13 mouse cellular contexts compared by ENCODE assay signal in genomic region chr10:93666996-93667395, GRCm38 (mm10). TPM values are rescaled to one million over a fixed set of nuclear protein-coding genes. Genes with fewer than 3 reads are reported as not detected.
DNase-seq lines count a peak whose midpoint lies in the region; ATAC-seq and TF ChIP-seq lines count a peak whose summit lies in the region.
"Had no signal": no experiment of that assay in that cellular context is flagged by ENCODE, and none has a peak within 500 bp of the region (broad histone marks: within the 10 kb centered on the region; RNA-seq: fewer than 3 reads in every experiment).

No protein-coding gene starts in this region.

- H3K4me1 ChIP-seq in heart, postnatal 0 days (ENCODE audit: control insufficient read depth, insufficient read depth), result peaks cover 25% of the 10 kb centered on the region
- no peaks in the 10 kb centered on the region for H3K4me1 ChIP-seq in heart, embryonic 10.5 days
- no peaks in the 10 kb centered on the region for H3K4me1 ChIP-seq in lung, postnatal 0 days (ENCODE audit: insufficient read depth, low read depth, low read length)
- H3K4me1 ChIP-seq: limb, embryonic 15.5 days; midbrain, embryonic 12.5 days had no signal

- no peak overlapping the region for H3K9ac ChIP-seq in heart, postnatal 0 days (replicated peaks; ENCODE audit: low read depth, low read length)
- no peak overlapping the region for H3K9ac ChIP-seq in lung, postnatal 0 days (replicated peaks; ENCODE audit: low read depth)
- H3K9ac ChIP-seq: limb, embryonic 15.5 days; midbrain, embryonic 12.5 days had no signal

- WGBS in heart, postnatal 0 days, result 43% methylated on average over 3 of the region's 3 CpGs
- 52% methylated on average over 3 of the region's 3 CpGs for WGBS in heart, embryonic 10.5 days
- WGBS in lung, postnatal 0 days, result 45% methylated on average over 3 of the region's 3 CpGs

- H3K4me2 ChIP-seq in heart, postnatal 0 days (ENCODE audit: low read depth, low read length), result no peak overlapping the region
- H3K4me2 ChIP-seq in lung, postnatal 0 days (replicated peaks; ENCODE audit: low read depth, low read length), result no peak overlapping the region
- H3K4me2 ChIP-seq: limb, embryonic 15.5 days; midbrain, embryonic 12.5 days had no signal

- H3K27me3 ChIP-seq in heart, postnatal 0 days (ENCODE audit: control insufficient read depth, insufficient read depth, low read length), result no peaks in the 10 kb centered on the region
- H3K27me3 ChIP-seq in heart, embryonic 10.5 days (ENCODE audit: insufficient read depth, poor library complexity, severe bottlenecking), result no peaks in the 10 kb centered on the region
- H3K27me3 ChIP-seq in lung, postnatal 0 days (replicated peaks; ENCODE audit: insufficient read depth, low read length), result no peaks in the 10 kb centered on the region
- H3K27me3 ChIP-seq: limb, embryonic 15.5 days; midbrain, embryonic 12.5 days had no signal

- TF ChIP-seq CTCF in heart, postnatal 0 days (IDR thresholded peaks at IDR 0.05; ENCODE audit: low read depth), result no peak
- no peak for TF ChIP-seq CTCF in lung, postnatal 0 days (IDR thresholded peaks at IDR 0.05)

- no peak overlapping the region for H3K4me3 ChIP-seq in heart, postnatal 0 days (ENCODE audit: low read depth, low read length)
- no peak overlapping the region for H3K4me3 ChIP-seq in heart, embryonic 10.5 days
- H3K4me3 ChIP-seq in lung, postnatal 0 days (ENCODE audit: low read depth, low read length), result no peak overlapping the region
- H3K4me3 ChIP-seq: limb, embryonic 15.5 days; midbrain, embryonic 12.5 days had no signal

- TF ChIP-seq EP300 in heart, postnatal 0 days (IDR thresholded peaks at IDR 0.05; ENCODE audit: low read depth), result no peak
- no peak for TF ChIP-seq EP300 in lung, postnatal 0 days (IDR thresholded peaks at IDR 0.05)

- no peaks in the 10 kb centered on the region for H3K36me3 ChIP-seq in heart, postnatal 0 days (replicated peaks; ENCODE audit: control insufficient read depth, insufficient read depth, low read length)
- no peaks in the 10 kb centered on the region for H3K36me3 ChIP-seq in heart, embryonic 10.5 days
- no peaks in the 10 kb centered on the region for H3K36me3 ChIP-seq in lung, postnatal 0 days (ENCODE audit: insufficient read depth, low read length)
- H3K36me3 ChIP-seq: limb, embryonic 15.5 days; midbrain, embryonic 12.5 days had no signal

- H3K27ac ChIP-seq in heart, postnatal 0 days (ENCODE audit: low read depth), result 0 out of 2 replicates have a peak overlapping the region, but pooled peaks have one; percentile 21
- no peak overlapping the region for H3K27ac ChIP-seq in heart, embryonic 10.5 days
- no peak overlapping the region for H3K27ac ChIP-seq in lung, postnatal 0 days (ENCODE audit: low read length)
- H3K27ac ChIP-seq: limb, embryonic 15.5 days; midbrain, embryonic 12.5 days had no signal

- no peak for DNase-seq in heart, postnatal 0 days (ENCODE audit: low spot score)
- no peak for DNase-seq in heart, embryonic 10.5 days (ENCODE audit: low spot score)
- DNase-seq in lung, postnatal 0 days (ENCODE audit: low spot score), result peak; percentile 41
- DNase-seq in lung, postnatal 10 days, result no peak
- DNase-seq in c-Kit-positive CD71-positive TER-119-positive erythroid progenitor cells, embryonic 14.5 days (ENCODE audit: low spot score), result no peak
- DNase-seq in right cerebral cortex, postnatal 14 days, result no peak
- DNase-seq: lung, postnatal 4 days; right cerebral cortex, adult 18-20 months had no signal

- ATAC-seq in heart, postnatal 0 days (ENCODE audit: insufficient read depth, low read depth), result no peak
- ATAC-seq in lung, postnatal 0 days, result no peak
- ATAC-seq in erythroid progenitor cell, adult 5-6 weeks (replicated peaks; ENCODE audit: low FRiP score, poor library complexity, severe bottlenecking), result peak; percentile 28
- ATAC-seq in megakaryocyte progenitor cell, adult 5-6 weeks (replicated peaks; ENCODE audit: poor library complexity), result 0 out of 2 replicates have a peak, but pooled peaks have one; percentile 8
- ATAC-seq: forebrain, embryonic 14.5 days had no signal

- no peaks in the 10 kb centered on the region for H3K9me3 ChIP-seq in heart, postnatal 0 days (replicated peaks; ENCODE audit: control insufficient read depth, low read length)
- no peaks in the 10 kb centered on the region for H3K9me3 ChIP-seq in heart, embryonic 10.5 days
- H3K9me3 ChIP-seq in lung, postnatal 0 days (ENCODE audit: low read length), result no peaks in the 10 kb centered on the region
- H3K9me3 ChIP-seq: limb, embryonic 15.5 days; midbrain, embryonic 12.5 days had no signal

RNA-seq across cellular contexts. Expression of gene Ntn4, which starts 26.5 kb away (rescaled TPM):
- 36.0 and 37.2 TPM in 2 replicates for total RNA-seq in heart, postnatal 0 days (2014; rRNA removed; ENCODE audit: low replicate concordance)
- 2.1 and 2.5 TPM in 2 replicates for polyA plus RNA-seq in heart, postnatal 0 days (2015; fragmentation: Nextera tagmentation; extraction: Ambion mirVana)
- 0.06 and 0.40 TPM in 2 replicates for polyA plus RNA-seq in heart, embryonic 10.5 days (2016; fragmentation: Nextera tagmentation; extraction: Ambion mirVana)
- polyA plus RNA-seq in lung, postnatal 0 days (2015; fragmentation: Nextera tagmentation; extraction: Ambion mirVana), result 1.3 and 1.4 TPM in 2 replicates
- 16.6 and 18.0 TPM in 2 replicates for total RNA-seq in erythroid progenitor cell, adult 5-6 weeks (2015; ENCODE audit: low replicate concordance)
- 10.0 and 18.5 TPM in 2 replicates for total RNA-seq in erythroid progenitor cell, adult 5-6 weeks (2017; ENCODE audit: low replicate concordance)
- total RNA-seq in megakaryocyte progenitor cell, adult 5-6 weeks (2015), result 1.2 TPM in 2 replicates
- total RNA-seq in megakaryocyte progenitor cell, adult 5-6 weeks (2017), result 0.74 and 1.1 TPM in 2 replicates

Comparison
In these comparisons a context has a peak if more than half of its experiments do, and no peak if none do; other contexts are left out.
1. ATAC-seq: peak in erythroid progenitor cell, adult 5-6 weeks (single experiment) and megakaryocyte progenitor cell, adult 5-6 weeks (single experiment); none in heart, postnatal 0 days (single experiment) and lung, postnatal 0 days (single experiment).
2. RNA of gene Ntn4, which starts 26.5 kb away (total RNA-seq): 36.0 to 37.2 TPM in heart, postnatal 0 days and 10.0 to 18.5 TPM in erythroid progenitor cell, adult 5-6 weeks; 0.74 to 1.2 TPM in megakaryocyte progenitor cell, adult 5-6 weeks; every median in the first group is over 4 times any median in the second.